In genomic region chr8:84944478-84945160, GRCm38 (mm10) we compare ENCODE assay signal across 9 mouse cellular contexts. TPM values are rescaled to one million over a fixed set of nuclear protein-coding genes. Genes with fewer than 3 reads are reported as not detected.
A peak's percentile ranks its signal among the peaks of the same experiment; 100 is the strongest.
DNase-seq lines count a peak whose midpoint lies in the region; ATAC-seq and TF ChIP-seq lines count a peak whose summit lies in the region.
"Had no signal": no experiment of that assay in that cellular context is flagged by ENCODE, and none has a peak within 500 bp of the region (broad histone marks: within the 10 kb centered on the region; RNA-seq: fewer than 3 reads in every experiment).

No protein-coding gene starts in this region.

- H3K27ac ChIP-seq in ES-Bruce4 (ENCODE audit: insufficient read depth, low read length): no peak overlapping the region
- H3K27ac ChIP-seq in embryonic facial prominence, embryonic 13.5 days: no peak overlapping the region
- H3K27ac ChIP-seq in hindbrain, embryonic 15.5 days (replicated peaks): peak overlapping the region; percentile 34; the same call in 1 of the 2 replicates
- peak overlapping the region; percentile 79; the same call in 1 of the 2 replicates for H3K27ac ChIP-seq in midbrain, embryonic 14.5 days (replicated peaks; ENCODE audit: low read depth, low read length)
- peak overlapping the region; percentile 95 for H3K27ac ChIP-seq in testis, adult 2 months (ENCODE audit: control insufficient read depth, insufficient read depth, low read depth, low read length)

- peak; percentile 65 for DNase-seq in adrenal gland, postnatal 14 days
- peak; percentile 69 to 87 for DNase-seq in left cerebral cortex, postnatal 25 days (ENCODE audit: low spot score in 2 of 2)
- DNase-seq in midbrain, embryonic 14.5 days: peak; percentile 77
- no peak for DNase-seq in gastrocnemius, adult 18-20 months (ENCODE audit: low spot score)

- no peaks in the 10 kb centered on the region for H3K9me3 ChIP-seq in ES-Bruce4 (replicated peaks; ENCODE audit: control insufficient read depth, insufficient read depth, low read length, poor library complexity, severe bottlenecking)
- H3K9me3 ChIP-seq in embryonic facial prominence, embryonic 13.5 days: no peaks in the 10 kb centered on the region
- H3K9me3 ChIP-seq in hindbrain, embryonic 15.5 days: no peaks in the 10 kb centered on the region
- H3K9me3 ChIP-seq in midbrain, embryonic 14.5 days (ENCODE audit: control insufficient read depth, low read length): no peaks in the 10 kb centered on the region

- H3K4me3 ChIP-seq in ES-Bruce4 (ENCODE audit: low read depth, low read length): peak overlapping the region; percentile 52
- peak overlapping the region; percentile 16 for H3K4me3 ChIP-seq in embryonic facial prominence, embryonic 13.5 days
- H3K4me3 ChIP-seq in hindbrain, embryonic 15.5 days: peak overlapping the region; percentile 64
- H3K4me3 ChIP-seq in midbrain, embryonic 14.5 days (replicated peaks; ENCODE audit: low read depth, low read length): peak overlapping the region; percentile 63
- H3K4me3 ChIP-seq in testis, adult 2 months (ENCODE audit: control insufficient read depth, low read depth, low read length): peak overlapping the region; percentile 76

- no peaks in the 10 kb centered on the region for H3K4me1 ChIP-seq in ES-Bruce4 (ENCODE audit: control insufficient read depth, insufficient read depth, low read length)
- H3K4me1 ChIP-seq in embryonic facial prominence, embryonic 13.5 days: peaks cover 18% of the 10 kb centered on the region
- H3K4me1 ChIP-seq in hindbrain, embryonic 15.5 days (replicated peaks): peaks cover 34% of the 10 kb centered on the region
- peaks cover 30% of the 10 kb centered on the region for H3K4me1 ChIP-seq in midbrain, embryonic 14.5 days (ENCODE audit: control insufficient read depth, insufficient read depth, low read length)
- peaks cover 24% of the 10 kb centered on the region for H3K4me1 ChIP-seq in testis, adult 2 months (ENCODE audit: control insufficient read depth, insufficient read depth, low read length)

- H3K9ac ChIP-seq in ES-Bruce4 (ENCODE audit: low read depth, poor library complexity, severe bottlenecking): no peak overlapping the region
- H3K9ac ChIP-seq in embryonic facial prominence, embryonic 13.5 days: no peak overlapping the region
- H3K9ac ChIP-seq in hindbrain, embryonic 15.5 days: peak overlapping the region; percentile 79; the same call in 1 of the 2 replicates
- no peak overlapping the region; the same call in 1 of the 2 replicates for H3K9ac ChIP-seq in midbrain, embryonic 14.5 days (replicated peaks; ENCODE audit: low read length)

- TF ChIP-seq CTCF in ES-Bruce4 (IDR thresholded peaks at IDR 0.05; ENCODE audit: low read depth, low read length): no peak
- no peak for TF ChIP-seq CTCF in testis, adult 2 months (IDR thresholded peaks at IDR 0.05; ENCODE audit: control insufficient read depth, insufficient read depth, insufficient replicate concordance, low read depth, low read length)

- ATAC-seq in embryonic facial prominence, embryonic 13.5 days (ENCODE audit: insufficient number of reproducible peaks, insufficient read depth, low FRiP score, low TSS enrichment, low read depth): no peak
- ATAC-seq in hindbrain, embryonic 15.5 days (ENCODE audit: low FRiP score, low read depth): peak; percentile 35; the same call in 1 of the 2 replicates
- ATAC-seq in midbrain, embryonic 14.5 days (ENCODE audit: low FRiP score, low TSS enrichment): 0 out of 2 replicates have a peak, but pooled peaks have one; percentile 16

- intact Hi-C loops in left cerebral cortex, postnatal 25 days (cut with DNase I): no loop called here

- peaks cover 14% of the 10 kb centered on the region for H3K27me3 ChIP-seq in ES-Bruce4 (ENCODE audit: control insufficient read depth, insufficient read depth, low read length, poor library complexity, severe bottlenecking)
- peaks cover 85% of the 10 kb centered on the region for H3K27me3 ChIP-seq in embryonic facial prominence, embryonic 13.5 days
- H3K27me3 ChIP-seq in hindbrain, embryonic 15.5 days: peaks cover 16% of the 10 kb centered on the region; the same call in 1 of the 2 replicates
- peaks cover 28% of the 10 kb centered on the region for H3K27me3 ChIP-seq in midbrain, embryonic 14.5 days (ENCODE audit: control insufficient read depth, insufficient read depth, low read length)
- H3K27me3 ChIP-seq in testis, adult 2 months (ENCODE audit: control insufficient read depth, insufficient read depth, low read length): peaks cover 2% of the 10 kb centered on the region; the same call in 1 of the 2 replicates

- H3K36me3 ChIP-seq in ES-Bruce4 (ENCODE audit: control insufficient read depth, insufficient read depth, low read length, poor library complexity, severe bottlenecking): no peaks in the 10 kb centered on the region
- no peaks in the 10 kb centered on the region for H3K36me3 ChIP-seq in embryonic facial prominence, embryonic 13.5 days
- H3K36me3 ChIP-seq in hindbrain, embryonic 15.5 days: no peaks in the 10 kb centered on the region
- H3K36me3 ChIP-seq in midbrain, embryonic 14.5 days (ENCODE audit: control insufficient read depth, insufficient read depth, low read length): no peaks in the 10 kb centered on the region
- H3K36me3 ChIP-seq in testis, adult 2 months (ENCODE audit: control insufficient read depth, insufficient read depth, low read length): no peaks in the 10 kb centered on the region

- WGBS in embryonic facial prominence, embryonic 13.5 days: 2% methylated on average over 26 of the region's 26 CpGs
- 2% methylated on average over 26 of the region's 26 CpGs for WGBS in hindbrain, embryonic 15.5 days
- WGBS in midbrain, embryonic 14.5 days: 1% methylated on average over 26 of the region's 26 CpGs

- H3K4me2 ChIP-seq in embryonic facial prominence, embryonic 13.5 days: peak overlapping the region; percentile 14; the same call in 1 of the 2 replicates
- H3K4me2 ChIP-seq in hindbrain, embryonic 15.5 days: peak overlapping the region; percentile 62
- peak overlapping the region; percentile 88 for H3K4me2 ChIP-seq in midbrain, embryonic 14.5 days (ENCODE audit: low read length)

- no peak for TF ChIP-seq EP300 in ES-Bruce4 (IDR thresholded peaks at IDR 0.05; ENCODE audit: insufficient read depth, low read depth, low read length)

- TF ChIP-seq POLR2A in ES-Bruce4 (IDR thresholded peaks at IDR 0.05; ENCODE audit: insufficient read depth, low read length): no peak
- peak; percentile 32; the same call in 1 of the 2 replicates for TF ChIP-seq POLR2A in testis, adult 2 months (IDR thresholded peaks at IDR 0.05; ENCODE audit: control insufficient read depth, low read depth, low read length)

RNA-seq across cellular contexts. Expression of gene Rtbdn, which starts 2.2 kb away (rescaled TPM):
- polyA plus RNA-seq in ES-Bruce4 (2011; ENCODE audit: insufficient read depth, insufficient read length, low read depth, missing spikeins): 0.38 TPM in 1 of 2 replicates, not detected in the other
- total RNA-seq in adrenal gland, postnatal 14 days (2021): not detected in 2 replicates
- polyA plus RNA-seq in embryonic facial prominence, embryonic 13.5 days (2015; fragmentation: Nextera tagmentation; extraction: Ambion mirVana): 0.36 and 0.39 TPM in 2 replicates
- 2.8 and 3.5 TPM in 2 replicates for polyA plus RNA-seq in hindbrain, embryonic 15.5 days (2015; fragmentation: Nextera tagmentation; extraction: Ambion mirVana)
- total RNA-seq in left cerebral cortex, postnatal 25 days (2021): 1 to 10 TPM in 1 of 2 experiments, under 1 TPM in 1; 0.71 to 1.1 TPM
- polyA plus RNA-seq in midbrain, embryonic 14.5 days (2014; fragmentation: Nextera tagmentation; extraction: Ambion mirVana): 0.99 and 1.4 TPM in 2 replicates
- 0.30 and 0.32 TPM in 2 replicates for polyA plus RNA-seq in testis, adult 2 months (2012; rRNA removed)
- not detected for total RNA-seq in gastrocnemius, adult 18-20 months (2021)
- polyA plus RNA-seq: gonadal fat pad, adult 2 months had no signal

RNA-seq across cellular contexts. Expression of gene Mast1, which starts 7.5 kb away (rescaled TPM):
- 0.73 and 1.5 TPM in 2 replicates for polyA plus RNA-seq in ES-Bruce4 (2011; ENCODE audit: insufficient read depth, insufficient read length, low read depth, missing spikeins)
- total RNA-seq in adrenal gland, postnatal 14 days (2021): 1.2 and 3.1 TPM in 2 replicates
- polyA plus RNA-seq in embryonic facial prominence, embryonic 13.5 days (2015; fragmentation: Nextera tagmentation; extraction: Ambion mirVana): 1.4 and 1.6 TPM in 2 replicates
- 72.4 and 81.1 TPM in 2 replicates for polyA plus RNA-seq in hindbrain, embryonic 15.5 days (2015; fragmentation: Nextera tagmentation; extraction: Ambion mirVana)
- total RNA-seq in left cerebral cortex, postnatal 25 days (2021): 10 to 100 TPM; 85.7 to 90.3 TPM
- 69.5 and 69.9 TPM in 2 replicates for polyA plus RNA-seq in midbrain, embryonic 14.5 days (2014; fragmentation: Nextera tagmentation; extraction: Ambion mirVana)
- polyA plus RNA-seq in testis, adult 2 months (2012; rRNA removed): 1.5 and 1.6 TPM in 2 replicates
- total RNA-seq in gastrocnemius, adult 18-20 months (2021): under 1 TPM in 1 of 2 experiments, not detected in 1; 0.07 TPM

RNA-seq across cellular contexts. Expression of gene Gm49661, which starts 24.6 kb away (rescaled TPM):
- polyA plus RNA-seq in ES-Bruce4 (2011; ENCODE audit: insufficient read depth, insufficient read length, low read depth, missing spikeins): 4.9 TPM in 1 of 2 replicates, not detected in the other
- 2.1 TPM in 1 of 2 replicates, not detected in the other for total RNA-seq in adrenal gland, postnatal 14 days (2021)
- polyA plus RNA-seq in embryonic facial prominence, embryonic 13.5 days (2015; fragmentation: Nextera tagmentation; extraction: Ambion mirVana): not detected in 2 replicates
- not detected in 2 replicates for polyA plus RNA-seq in hindbrain, embryonic 15.5 days (2015; fragmentation: Nextera tagmentation; extraction: Ambion mirVana)
- total RNA-seq in left cerebral cortex, postnatal 25 days (2021): 1 to 10 TPM in 1 of 2 experiments, not detected in 1; 3.5 TPM
- not detected in 2 replicates for polyA plus RNA-seq in midbrain, embryonic 14.5 days (2014; fragmentation: Nextera tagmentation; extraction: Ambion mirVana)
- 477 and 542 TPM in 2 replicates for polyA plus RNA-seq in testis, adult 2 months (2012; rRNA removed)
- total RNA-seq in gastrocnemius, adult 18-20 months (2021): not detected

RNA-seq across cellular contexts. Expression of gene Prdx2, which starts 24.8 kb away (rescaled TPM):
- polyA plus RNA-seq in ES-Bruce4 (2011; ENCODE audit: insufficient read depth, insufficient read length, low read depth, missing spikeins): 226 and 237 TPM in 2 replicates
- total RNA-seq in adrenal gland, postnatal 14 days (2021): 532 and 572 TPM in 2 replicates
- 888 and 1,010 TPM in 2 replicates for polyA plus RNA-seq in embryonic facial prominence, embryonic 13.5 days (2015; fragmentation: Nextera tagmentation; extraction: Ambion mirVana)
- polyA plus RNA-seq in hindbrain, embryonic 15.5 days (2015; fragmentation: Nextera tagmentation; extraction: Ambion mirVana): 1,124 and 1,185 TPM in 2 replicates
- total RNA-seq in left cerebral cortex, postnatal 25 days (2021): 100 to 1,000 TPM; 340 to 356 TPM
- polyA plus RNA-seq in midbrain, embryonic 14.5 days (2014; fragmentation: Nextera tagmentation; extraction: Ambion mirVana): 1,531 and 1,588 TPM in 2 replicates
- 59.6 and 68.5 TPM in 2 replicates for polyA plus RNA-seq in testis, adult 2 months (2012; rRNA removed)
- 100 to 1,000 TPM; 193 to 200 TPM for total RNA-seq in gastrocnemius, adult 18-20 months (2021)

RNA-seq across cellular contexts. Expression of gene Rnaseh2a, which starts 24.9 kb away (rescaled TPM):
- polyA plus RNA-seq in ES-Bruce4 (2011; ENCODE audit: insufficient read depth, insufficient read length, low read depth, missing spikeins): 79.2 and 88.1 TPM in 2 replicates
- 88.3 and 96.4 TPM in 2 replicates for total RNA-seq in adrenal gland, postnatal 14 days (2021)
- 93.2 and 94.5 TPM in 2 replicates for polyA plus RNA-seq in embryonic facial prominence, embryonic 13.5 days (2015; fragmentation: Nextera tagmentation; extraction: Ambion mirVana)
- 54.2 and 59.8 TPM in 2 replicates for polyA plus RNA-seq in hindbrain, embryonic 15.5 days (2015; fragmentation: Nextera tagmentation; extraction: Ambion mirVana)
- total RNA-seq in left cerebral cortex, postnatal 25 days (2021): 10 to 100 TPM; 40.7 to 42.2 TPM
- polyA plus RNA-seq in midbrain, embryonic 14.5 days (2014; fragmentation: Nextera tagmentation; extraction: Ambion mirVana): 51.7 and 54.4 TPM in 2 replicates
- 1,424 and 1,585 TPM in 2 replicates for polyA plus RNA-seq in testis, adult 2 months (2012; rRNA removed)
- total RNA-seq in gastrocnemius, adult 18-20 months (2021): 10 to 100 TPM; 21.1 to 21.7 TPM

Comparison
In these comparisons a context has a peak if more than half of its experiments do, and no peak if none do; other contexts are left out.
1. H3K27ac ChIP-seq: peak in hindbrain, embryonic 15.5 days (single experiment), midbrain, embryonic 14.5 days (single experiment) and testis, adult 2 months (single experiment); none in ES-Bruce4 (single experiment) and embryonic facial prominence, embryonic 13.5 days (single experiment).
2. H3K4me3 ChIP-seq: peak in every context shown above with its lines; median percentile 76 in testis, adult 2 months; 64 in hindbrain, embryonic 15.5 days; 63 in midbrain, embryonic 14.5 days; 52 in ES-Bruce4; 16 in embryonic facial prominence, embryonic 13.5 days.
3. H3K4me2 ChIP-seq: peak in every context shown above with its lines; median percentile 88 in midbrain, embryonic 14.5 days; 62 in hindbrain, embryonic 15.5 days; 14 in embryonic facial prominence, embryonic 13.5 days.
4. RNA of gene Mast1, which starts 7.5 kb away (polyA plus RNA-seq): 72.4 to 81.1 TPM in hindbrain, embryonic 15.5 days and 69.5 to 69.9 TPM in midbrain, embryonic 14.5 days; 1.5 to 1.6 TPM in testis, adult 2 months, 0.73 to 1.5 TPM in ES-Bruce4 and 1.4 to 1.6 TPM in embryonic facial prominence, embryonic 13.5 days; every median in the first group is over 10 times any median in the second.
5. RNA of gene Gm49661, which starts 24.6 kb away (polyA plus RNA-seq): 477 to 542 TPM in testis, adult 2 months; 4.9 TPM in ES-Bruce4, not detected in embryonic facial prominence, embryonic 13.5 days, not detected in hindbrain, embryonic 15.5 days and not detected in midbrain, embryonic 14.5 days; every median in the first group is over 10 times any median in the second.